Mouse (Mus musculus) megakaryocyte, adult 5-6 weeks (primary cell): ENCODE data around the gene St3gal3. TPM values are rescaled to one million over a fixed set of nuclear protein-coding genes. Genes with fewer than 3 reads are reported as not detected.
A peak's percentile ranks its signal among the peaks of the same experiment; 100 is the strongest.

Experiments used
- ATAC-seq: 2 replicates; pipeline ENCODE4 v1.8.0; 2016; ENCODE audit warnings: mild to moderate bottlenecking, inconsistent platforms; ENCODE audit not compliant: poor library complexity, severe bottlenecking
- total RNA-seq, 2 experiments: library from RNA; stranded (forward) in 1 of 2; stranded (reverse) in 1 of 2; fragments of 153-499, 151-499 nt in 1 of 2; fragments of 221-1000, 200-1000 nt in 1 of 2; gene quantifications; 2 replicates each; pipeline versions ENCODE4 v1.2.3 to v1.2.4; 2015 to 2017

Gene St3gal3
- total RNA-seq, 2 experiments from 2014 or later: 6.6 to 7.3 TPM

GRCm38 (mm10) chr4:117992872-117993271 lies 141.8 kb downstream of the St3gal3 start:
- no peak for ATAC-seq

DNA sequence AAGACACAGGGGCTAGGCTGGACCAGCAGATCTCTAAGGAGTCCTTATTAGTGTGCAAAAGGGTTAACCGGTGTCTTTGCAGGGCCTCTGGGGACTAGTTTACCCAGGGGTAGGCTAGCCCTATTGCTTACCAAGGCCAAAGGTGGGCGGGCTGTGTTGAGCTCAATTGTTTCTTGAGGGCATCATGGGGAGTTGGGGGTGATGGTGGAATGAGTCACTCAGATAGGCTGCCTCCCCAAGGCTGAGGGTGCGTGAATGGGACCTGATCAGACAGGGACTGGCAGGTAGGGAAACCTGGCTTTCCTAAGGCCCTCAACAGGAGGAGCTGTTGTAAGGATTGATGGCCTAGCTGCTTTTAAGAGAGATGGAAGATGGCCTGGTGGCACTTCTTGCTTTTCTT lies 142.7 kb downstream of the St3gal3 start:
- ATAC-seq: no peak

- ATAC-seq: no peak
Measured at GRCm38 (mm10) chr4:117991055-117991627, 143.6 kb downstream of the St3gal3 start.

GRCm38 (mm10) chr4:117990571-117990970 lies 144.1 kb downstream of the St3gal3 start:
- no peak for ATAC-seq

GRCm38 (mm10) chr4:117989801-117990200 lies 144.9 kb downstream of the St3gal3 start:
- ATAC-seq: no peak

GRCm38 (mm10) chr4:117986766-117987165 lies 147.9 kb downstream of the St3gal3 start:
- ATAC-seq: no peak

DNA sequence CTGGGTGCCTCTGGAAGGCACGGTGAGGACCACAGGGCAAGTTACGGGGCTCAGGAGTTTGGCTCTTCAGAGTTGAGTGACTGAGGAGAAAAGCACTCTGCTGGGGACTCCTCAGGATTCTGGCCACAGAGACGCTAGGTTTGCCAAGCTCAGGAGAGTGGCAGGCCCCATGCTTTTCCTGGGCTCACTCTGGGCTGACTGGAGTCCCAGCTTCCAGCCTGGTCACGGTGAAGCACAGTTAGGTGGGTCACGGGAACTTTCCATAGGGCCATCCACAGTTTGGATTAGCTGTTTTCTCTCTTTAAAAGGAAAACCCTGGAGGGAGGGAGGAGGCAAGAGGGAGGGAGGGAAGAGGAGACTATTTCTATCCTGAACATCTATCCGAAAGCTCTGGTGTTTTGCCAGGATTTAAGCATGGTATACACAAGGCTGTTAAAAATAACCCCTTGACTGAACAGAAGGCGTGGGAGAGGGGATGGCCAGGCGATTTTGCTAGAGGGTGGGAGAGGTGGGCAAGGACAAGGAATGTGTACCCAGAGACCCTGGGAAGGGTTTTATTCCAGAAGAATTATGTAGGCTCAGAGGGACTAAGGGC lies 149.6 kb downstream of the St3gal3 start:
- ATAC-seq: no peak

DNA sequence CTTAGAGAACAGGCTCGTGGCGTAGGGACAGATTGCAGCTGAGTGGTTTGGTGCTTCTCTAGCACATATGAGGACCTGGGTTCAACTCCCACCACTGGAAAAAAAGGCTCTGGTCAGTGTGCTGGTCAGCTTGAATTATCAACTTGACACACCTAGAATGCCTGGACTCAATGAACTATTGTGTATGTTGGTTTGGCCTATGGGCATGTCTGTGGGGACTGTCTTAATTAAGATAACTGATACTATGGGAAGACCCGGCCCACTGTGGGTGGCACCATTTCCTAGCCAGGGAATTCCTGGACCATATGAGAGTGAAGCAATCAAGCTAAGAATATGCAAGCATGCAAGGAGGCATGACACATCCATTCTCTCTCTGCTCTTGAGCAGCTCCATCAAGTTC lies 150.5 kb downstream of the St3gal3 start:
- ATAC-seq: no peak

- peak; percentile 58 for ATAC-seq
Measured at GRCm38 (mm10) chr4:117982706-117983105, 152.0 kb downstream of the St3gal3 start.

- no peak for ATAC-seq
Measured at GRCm38 (mm10) chr4:117981518-117981917, 153.2 kb downstream of the St3gal3 start.

DNA sequence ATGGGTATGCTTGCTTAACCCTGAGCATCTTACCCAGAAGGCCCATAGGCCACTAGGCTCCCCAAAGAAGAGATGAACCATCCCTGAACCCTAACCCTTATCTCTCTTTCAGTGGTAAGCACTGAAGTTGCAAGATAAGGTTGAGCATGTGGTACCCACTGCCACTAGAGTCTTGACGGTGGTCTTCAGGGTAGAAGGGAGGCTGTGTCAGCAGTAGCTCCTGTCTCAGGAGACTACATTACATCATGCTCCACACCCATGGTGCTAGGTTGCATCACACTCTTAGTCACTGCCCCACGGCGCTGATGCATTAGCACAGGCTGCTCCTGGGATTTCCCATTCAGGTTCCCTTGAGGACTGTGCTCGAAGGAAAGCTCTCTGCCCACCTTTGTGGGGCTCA lies 154.6 kb downstream of the St3gal3 start:
- ATAC-seq: peak; percentile 45; the same call in 1 of the 2 replicates

DNA sequence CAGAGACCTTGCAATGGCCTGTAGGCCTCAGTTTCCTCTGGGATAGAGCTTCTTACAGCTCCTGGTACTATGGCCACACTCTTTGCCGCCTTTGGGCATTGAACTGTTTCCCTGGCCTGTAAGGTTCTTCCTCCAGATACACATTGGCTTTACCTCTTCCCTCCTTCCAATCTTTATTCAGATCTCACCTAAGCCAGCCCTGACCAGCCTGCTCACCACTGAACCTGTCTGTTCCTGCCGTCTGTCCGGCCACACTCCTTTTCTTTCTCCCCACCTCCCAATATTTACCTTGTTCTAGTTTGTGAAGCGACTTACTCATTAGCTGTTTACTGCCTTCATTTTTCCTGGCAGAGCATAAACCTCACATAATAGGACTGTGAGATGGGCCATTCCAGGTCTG lies 155.5 kb downstream of the St3gal3 start:
- ATAC-seq: no peak

- ATAC-seq: no peak
Measured at GRCm38 (mm10) chr4:117978282-117978681, 156.4 kb downstream of the St3gal3 start.

GRCm38 (mm10) chr4:117977841-117978240 lies 156.9 kb downstream of the St3gal3 start:
- ATAC-seq: no peak

- ATAC-seq: no peak
Measured at GRCm38 (mm10) chr4:117977371-117977770, 157.3 kb downstream of the St3gal3 start.

GRCm38 (mm10) chr4:117975820-117976219 lies 158.9 kb downstream of the St3gal3 start:
- no peak for ATAC-seq

DNA sequence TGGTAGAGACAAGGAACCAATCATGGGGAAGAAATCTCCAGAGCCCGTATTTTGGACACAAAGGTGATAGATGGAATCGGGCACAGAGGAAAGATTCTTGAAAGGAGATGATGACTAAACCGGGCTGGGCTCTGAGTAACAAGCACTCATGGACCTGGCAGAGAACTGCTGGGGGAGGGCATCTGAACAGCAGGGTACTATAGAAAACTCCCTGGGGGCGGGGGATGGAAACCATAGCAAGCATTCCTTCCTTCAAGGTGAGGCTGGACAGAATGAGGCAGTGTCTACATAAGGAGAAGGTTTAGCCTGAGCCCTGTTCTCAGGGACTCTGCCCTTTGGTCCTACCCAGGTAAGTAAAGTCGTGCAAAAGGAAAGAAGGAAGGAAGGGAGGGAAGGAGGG lies 160.0 kb downstream of the St3gal3 start:
- no peak for ATAC-seq

DNA sequence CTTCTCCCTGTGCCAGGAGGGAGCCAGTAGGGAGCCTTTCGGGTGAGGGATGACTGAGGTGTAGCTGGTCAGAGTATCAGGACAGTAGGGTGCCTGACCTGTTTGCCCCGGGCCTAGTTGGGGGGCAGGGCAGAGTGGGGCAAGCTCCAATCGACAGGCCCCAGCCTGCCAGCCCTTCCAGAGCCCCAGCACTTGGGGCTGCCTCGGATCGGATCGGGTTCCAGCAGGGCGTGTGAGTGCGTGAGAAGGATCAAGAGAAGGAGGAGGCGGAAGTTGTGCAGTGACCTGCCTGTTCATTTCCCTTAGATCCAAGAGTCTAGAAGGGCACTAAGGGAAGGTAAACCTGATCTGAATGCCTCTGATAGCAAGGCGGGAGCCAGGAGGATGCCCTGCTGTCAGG lies 161.7 kb downstream of the St3gal3 start:
- ATAC-seq: no peak

DNA sequence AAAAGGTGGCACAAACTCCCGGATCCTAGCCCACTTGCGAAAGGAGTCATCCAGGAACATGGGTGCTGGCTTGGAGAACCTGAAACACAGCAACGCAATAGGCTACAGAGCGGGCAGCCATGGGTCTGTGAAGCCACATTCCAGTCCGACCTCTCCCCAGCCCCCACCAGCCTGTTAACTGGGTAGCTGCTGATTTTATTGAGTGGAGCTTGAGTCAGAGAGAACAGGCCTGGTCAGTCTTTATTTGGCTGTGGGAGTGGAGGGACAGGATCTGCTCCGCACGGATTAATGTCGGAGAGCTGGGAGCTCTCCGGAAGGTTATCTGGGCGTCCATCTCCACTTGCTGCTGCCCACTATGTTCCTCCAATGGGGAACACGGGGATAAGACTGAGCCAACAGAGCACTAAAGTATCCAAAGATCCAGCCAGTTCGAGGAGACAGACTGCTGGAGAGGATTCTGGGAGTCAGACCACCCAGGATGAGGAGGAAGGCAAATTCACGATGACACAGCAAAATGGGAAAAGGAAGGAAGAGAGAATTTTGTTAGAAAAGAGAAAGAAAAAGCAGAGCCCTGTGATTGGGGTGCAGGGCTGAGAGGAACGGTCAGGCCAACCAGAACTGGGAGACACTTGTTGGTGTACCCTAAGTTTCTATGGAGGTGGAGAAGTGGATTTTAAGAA lies 170.2 kb downstream of the St3gal3 start:
- no peak for ATAC-seq

DNA sequence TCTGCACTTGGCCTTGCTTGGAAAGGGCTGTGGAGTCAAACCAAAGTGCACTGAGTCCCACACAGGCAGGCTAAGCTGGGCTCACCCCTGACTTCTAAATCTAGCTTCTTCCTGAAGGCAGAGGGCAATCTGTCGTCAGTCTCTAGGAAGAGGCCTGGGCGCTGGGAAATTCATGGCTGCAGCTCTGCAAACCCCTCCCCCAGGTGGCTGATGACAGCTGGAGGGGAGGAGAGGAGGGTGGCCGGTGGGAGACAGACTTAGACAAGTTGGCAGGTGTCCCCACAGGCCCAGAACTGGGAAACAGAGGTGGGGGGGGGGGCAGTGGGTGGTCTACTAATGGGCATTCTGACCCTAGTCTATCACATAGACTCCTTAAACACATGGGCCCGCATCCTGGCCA lies 177.2 kb downstream of the St3gal3 start:
- no peak for ATAC-seq

DNA sequence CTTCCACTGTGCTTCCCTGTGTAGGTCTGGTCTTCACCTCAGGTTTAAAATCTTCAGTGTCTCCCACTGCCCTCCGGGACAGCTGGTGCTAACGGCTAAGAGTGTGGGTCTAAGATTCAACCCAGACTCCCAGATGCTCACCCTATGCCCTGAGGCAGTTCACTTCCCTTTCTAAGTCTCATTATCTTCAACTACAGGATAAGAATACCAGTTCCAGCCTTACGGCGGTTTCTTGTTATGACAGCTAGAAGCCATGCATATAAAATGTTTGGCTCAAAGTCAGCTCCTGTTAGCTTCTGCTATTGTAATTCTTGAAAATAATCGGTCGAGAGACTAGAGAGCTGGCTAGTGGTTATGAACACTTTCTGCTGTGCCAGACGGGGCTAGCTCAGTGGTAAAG lies 187.2 kb downstream of the St3gal3 start:
- no peak for ATAC-seq

DNA sequence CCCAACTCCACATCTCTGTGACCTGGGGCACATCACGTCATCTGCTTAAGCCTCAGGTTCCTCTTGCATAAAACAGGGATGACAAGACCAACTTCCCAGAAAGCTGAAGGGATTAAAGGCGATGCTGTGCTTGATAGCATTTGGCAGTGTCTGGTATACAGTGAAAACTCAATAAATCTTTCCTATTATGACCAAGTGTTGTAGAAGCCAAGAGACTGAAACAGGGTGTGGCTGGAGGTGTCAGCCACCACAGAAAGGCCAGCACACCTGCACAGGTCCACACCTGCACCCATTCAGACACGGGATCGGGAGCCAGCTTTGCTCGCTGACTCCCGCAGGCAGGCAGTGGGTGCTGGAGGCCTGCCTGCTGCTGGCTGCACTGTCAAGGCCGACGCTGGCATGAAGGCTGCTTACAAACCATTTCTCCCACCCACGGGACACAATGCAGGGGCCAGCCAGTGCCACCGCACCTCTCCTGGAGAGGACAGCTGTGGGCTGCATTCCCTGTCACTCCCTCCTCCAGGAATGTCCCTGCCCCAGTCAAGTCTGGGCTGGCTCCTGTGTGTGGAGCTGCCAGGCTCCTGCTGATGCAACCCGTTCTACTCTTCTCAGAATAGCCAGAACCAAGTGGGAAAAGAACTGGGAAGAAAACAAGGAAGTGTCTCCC lies 187.9 kb downstream of the St3gal3 start:
- no peak for ATAC-seq
